Mouse (Mus musculus) B cell, adult 2 months (primary cell): Measurements from ENCODE around the gene Vmn2r110.

Experiments
- DNase-seq, 2 experiments: peaks; one replicate each; pipeline ENCODE4 v3.0.0; 2022

Vmn2r110 gene

GRCm38 (mm10) chr17:20596323-20596722 is at the start of gene Vmn2r110:
Gene Vmn2r110, minus strand, starts transcription at chr17:20596423.
- DNase-seq = no peak

GRCm38 (mm10) chr17:20624777-20625176 is 28.6 kb upstream of the Vmn2r110 start, which contains the start of gene Fpr-rs3:
Gene Fpr-rs3, minus strand, starts transcription at chr17:20624877.
- no peak for DNase-seq

GRCm38 (mm10) chr17:20564656-20565055 is 31.6 kb downstream of the Vmn2r110 start, which contains the start of gene Vmn2r109:
Gene Vmn2r109, minus strand, starts transcription at chr17:20564756.
- DNase-seq = no peak
